Mouse (Mus musculus) MEL (cell line): Measurements from ENCODE around the gene Hk2.

Experiments used
- CHD2 ChIP-seq: IDR thresholded peaks from 2 replicates; pipeline ENCODE4 v1.6.1; 2011; ENCODE audit warnings: low read length, improper control_type of control experiment
- CTCF ChIP-seq, 3 experiments: IDR thresholded peaks in 2 of 3; conservative IDR thresholded peaks in 1 of 3; 2 replicates each; pipeline ENCODE4 v1.5.1; 2011 to 2012; ENCODE audit warnings: low read length in 3 of 3, low read depth in 2 of 3, mild to moderate bottlenecking in 2 of 3, improper control_type of control experiment in 1 of 3, inconsistent platforms in 1 of 3, mixed read lengths in 1 of 3, moderate library complexity in 1 of 3; ENCODE audit not compliant: control insufficient read depth in 1 of 3, insufficient read depth in 1 of 3, poor library complexity in 1 of 3, severe bottlenecking in 1 of 3
- MAFK ChIP-seq: IDR thresholded peaks from 2 replicates; pipeline ENCODE4 v1.6.1; 2011; ENCODE audit warnings: low read depth, mild to moderate bottlenecking, low read length, improper control_type of control experiment, borderline replicate concordance
- MAX ChIP-seq: IDR thresholded peaks from 2 replicates; pipeline ENCODE4 v1.6.1; 2011; ENCODE audit warnings: low read length, improper control_type of control experiment
- MYC ChIP-seq: IDR thresholded peaks from 2 replicates; pipeline ENCODE4 v1.6.1; 2011; ENCODE audit warnings: low read depth, mild to moderate bottlenecking, low read length, improper control_type of control experiment, moderate library complexity
- POLR2A ChIP-seq, 2 experiments: IDR thresholded peaks; 2 replicates each; pipeline ENCODE4 v1.6.1; 2011 to 2012; ENCODE audit warnings: low read length in 2 of 2, mild to moderate bottlenecking in 2 of 2, control low read depth in 1 of 2, improper control_type of control experiment in 1 of 2, low read depth in 1 of 2, moderate library complexity in 1 of 2; ENCODE audit not compliant: control insufficient read depth in 1 of 2, insufficient read depth in 1 of 2, poor library complexity in 1 of 2
- POLR2AphosphoS5 ChIP-seq: IDR thresholded peaks from 2 replicates; pipeline ENCODE4 v1.6.1; 2012; ENCODE audit warnings: low read depth, borderline replicate concordance, mild to moderate bottlenecking, inconsistent platforms, low read length, moderate library complexity, mixed read lengths
- ZKSCAN1 ChIP-seq: IDR thresholded peaks from 2 replicates; pipeline ENCODE4 v1.6.1; 2012; ENCODE audit warnings: low read depth, mild to moderate bottlenecking, inconsistent platforms, low read length, improper control_type of control experiment, moderate library complexity

DNA sequence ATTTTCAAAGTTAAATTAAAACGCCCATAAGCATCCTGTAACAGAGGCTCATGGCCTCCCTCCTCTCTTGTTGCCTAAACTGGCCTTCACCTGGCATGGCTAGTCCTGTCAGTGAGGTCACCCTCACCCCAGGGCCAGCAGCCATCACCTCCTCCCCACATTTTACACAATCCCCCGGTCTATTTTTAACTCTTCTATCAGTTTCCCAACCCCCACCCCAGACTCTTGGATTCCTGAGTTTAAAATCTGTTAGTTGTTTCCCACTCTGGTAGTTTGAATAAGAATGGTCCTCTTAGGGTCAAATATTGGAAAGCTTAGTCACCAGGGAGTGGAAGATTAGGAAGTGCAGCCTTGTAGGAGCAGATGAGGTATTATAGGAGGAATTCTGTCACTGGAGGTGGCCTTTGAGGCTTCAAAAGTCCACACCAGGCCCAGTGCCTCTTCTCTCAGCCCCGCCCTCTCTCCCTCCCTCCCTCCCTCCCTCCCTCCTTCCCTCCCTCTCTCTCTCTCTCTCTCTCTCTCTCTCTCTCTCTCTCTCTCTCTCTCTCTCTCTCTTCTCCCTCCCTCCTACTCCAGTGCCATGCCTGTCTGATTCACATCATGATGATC, 13.4 kb downstream of the Hk2 start:
- TF ChIP-seq ZKSCAN1: no peak
- no peak for TF ChIP-seq CTCF (IDR thresholded peaks at IDR 0.05 in 2 of 3, conservative IDR thresholded peaks at IDR 0.05 in 1 of 3; ENCODE audit: control insufficient read depth in 1 of 3, insufficient read depth in 1 of 3, low read depth in 2 of 3, low read length in 3 of 3, poor library complexity in 1 of 3, severe bottlenecking in 1 of 3)
- TF ChIP-seq MAX: no peak
- no peak for TF ChIP-seq POLR2AphosphoS5
- no peak for TF ChIP-seq POLR2A (IDR thresholded peaks at IDR 0.05; ENCODE audit: control insufficient read depth in 1 of 2, insufficient read depth in 1 of 2, low read depth in 1 of 2, low read length in 2 of 2, poor library complexity in 1 of 2)
- TF ChIP-seq CHD2: no peak
- no peak for TF ChIP-seq MYC
- no peak for TF ChIP-seq MAFK
